Mouse (Mus musculus) midbrain, postnatal 0 days (tissue): ENCODE measurements at regions not wholly inside any gene's neighbourhood (a gene's known extent, or its start where the extent isn't known, plus 50 kb on each side); places are given as distances from the start of the nearest gene placed in this dataset.

Experiments
- ATAC-seq: fragments of 200-750 bp; cut with Nextera tagmentation; 2 replicates; pipeline ENCODE4 v1.8.0; 2017; ENCODE audit warnings: moderate number of reproducible peaks, mild to moderate bottlenecking, moderate TSS enrichment, moderate library complexity; ENCODE audit not compliant: low FRiP score
- DNase-seq: peaks from one replicate; pipeline ENCODE4 v3.0.0-alpha.2; 2015; ENCODE audit warnings: low spot score
- H3K27ac ChIP-seq: fragments of 300-500 bp; sonication (generic); 2 replicates; pipeline ENCODE4 v1.5.1; 2014; ENCODE audit warnings: low read depth, mild to moderate bottlenecking, low read length, mixed read lengths
- H3K27me3 ChIP-seq: fragments of 300-500 bp; sonication (generic); 2 replicates; pipeline ENCODE4 v1.6.1; 2014; ENCODE audit warnings: low read length, control low read depth, mixed read lengths; ENCODE audit not compliant: insufficient read depth
- H3K36me3 ChIP-seq: fragments of 300-500 bp; sonication (generic); 2 replicates; pipeline ENCODE4 v1.6.1; 2014; ENCODE audit warnings: low read length, control low read depth, mixed read lengths; ENCODE audit not compliant: insufficient read depth
- H3K4me1 ChIP-seq: fragments of 300-500 bp; sonication (generic); 2 replicates; pipeline ENCODE4 v1.6.1; 2014; ENCODE audit warnings: mild to moderate bottlenecking, control low read depth, antibody characterized with exemption, low read length, mixed read lengths; ENCODE audit not compliant: insufficient read depth
- H3K4me2 ChIP-seq: fragments of 300-500 bp; sonication (generic); 2 replicates; pipeline ENCODE4 v1.6.1; 2014; ENCODE audit warnings: low read depth, mild to moderate bottlenecking, low read length, mixed read lengths; ENCODE audit not compliant: poor library complexity, severe bottlenecking
- H3K4me3 ChIP-seq: fragments of 300-500 bp; sonication (generic); 2 replicates; pipeline ENCODE4 v1.5.1; 2014; ENCODE audit warnings: low read depth, mild to moderate bottlenecking, low read length, moderate library complexity
- H3K9ac ChIP-seq: fragments of 300-500 bp; sonication (generic); replicated peaks from 2 replicates; pipeline ENCODE4 v1.6.1; 2014; ENCODE audit warnings: mild to moderate bottlenecking, low read length, moderate library complexity, mixed read lengths; ENCODE audit not compliant: poor library complexity, severe bottlenecking
- H3K9me3 ChIP-seq: fragments of 300-500 bp; sonication (generic); 2 replicates; pipeline ENCODE4 v1.6.1; 2016; ENCODE audit warnings: low read length, control low read depth
- CTCF ChIP-seq: IDR thresholded peaks from 2 replicates; pipeline ENCODE4 v1.5.1; 2016; ENCODE audit warnings: antibody characterized with exemption, mild to moderate bottlenecking
- WGBS: fragments of 180-500 bp; shearing (Covaris S2); extraction: QIAGEN DNeasy Blood & Tissue Kit; methylation state at CpG from one replicate; pipeline ENCODE4 v1.1.7; 2014; 5-methylcytosine and 5-hydroxymethylcytosine counted together

DNA sequence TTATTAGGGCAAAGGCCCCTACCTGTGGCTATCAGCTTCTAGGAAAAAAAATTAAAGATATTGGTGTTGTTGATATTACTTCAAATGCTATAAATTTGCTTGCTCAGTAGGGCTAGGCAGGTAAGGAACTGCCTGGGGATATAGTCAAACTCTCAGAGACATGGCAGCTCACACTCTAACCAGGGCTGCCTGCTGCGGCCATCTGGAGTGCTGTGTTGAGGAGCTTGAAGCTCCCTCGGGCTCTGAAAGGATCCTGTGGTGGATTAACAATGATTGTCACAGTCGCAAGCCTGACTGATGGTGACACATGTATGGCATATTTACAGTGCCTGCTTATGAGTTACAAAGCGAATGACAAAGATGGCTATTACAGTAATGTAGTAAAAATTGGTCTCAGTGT lies 64.2 kb upstream of the Camk1g start:
- H3K4me2 ChIP-seq, result no peak overlapping the region
- H3K36me3 ChIP-seq, result no peaks in the 10 kb centered on the region
- no peak for ATAC-seq
- H3K4me1 ChIP-seq, result peaks cover 5% of the 10 kb centered on the region; the same call in 1 of the 2 replicates
- peak; percentile 29 for DNase-seq
- TF ChIP-seq CTCF, result no peak
- H3K27me3 ChIP-seq, result no peaks in the 10 kb centered on the region
- no peak overlapping the region for H3K27ac ChIP-seq
- no peaks in the 10 kb centered on the region for H3K9me3 ChIP-seq
- H3K9ac ChIP-seq, result no peak overlapping the region
- no peak overlapping the region for H3K4me3 ChIP-seq
- WGBS, result 43% methylated on average over 4 of the region's 4 CpGs

DNA sequence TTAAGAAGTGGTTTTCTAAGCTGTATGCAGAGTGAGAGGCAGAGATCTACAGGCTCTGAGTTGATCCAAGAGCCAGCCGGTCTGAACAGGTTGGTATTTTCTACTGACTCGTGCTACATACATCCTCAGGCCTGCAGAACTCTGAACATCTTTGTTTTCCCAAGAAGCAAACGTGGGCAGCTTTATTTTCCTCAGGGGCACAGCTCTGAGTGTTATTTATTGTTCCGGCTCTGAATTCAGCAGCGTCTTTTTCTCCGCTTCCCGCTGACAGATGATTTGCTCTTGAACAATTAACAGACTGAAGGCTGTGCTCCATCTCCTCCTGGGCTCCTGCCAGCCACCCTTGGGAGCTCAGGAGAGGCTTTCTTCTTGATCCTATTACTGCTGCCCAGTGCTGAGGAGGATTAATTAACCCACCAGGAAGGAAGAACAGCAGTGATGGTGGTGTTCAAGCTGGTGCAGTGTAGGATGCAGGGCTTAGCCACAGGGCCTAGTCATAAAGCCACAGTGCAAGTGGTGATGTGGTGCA lies 63.5 kb upstream of the Camk1g start:
- peak; percentile 74 for DNase-seq
- Histone ChIP-seq H3K27ac (0 out of 2 replicates have a peak overlapping the region, but pooled peaks have one; percentile 28), H3K4me1 (peaks cover 5% of the 10 kb centered on the region; the same call in 1 of the 2 replicates), H3K9ac (no peak overlapping the region), H3K27me3 (no peaks in the 10 kb centered on the region), H3K4me3 (no peak overlapping the region), H3K9me3 (no peaks in the 10 kb centered on the region), H3K36me3 (no peaks in the 10 kb centered on the region), H3K4me2 (no peak overlapping the region)
- WGBS, result 9% methylated on average over 7 of the region's 7 CpGs
- 0 out of 2 replicates have a peak, but pooled peaks have one; percentile 58 for ATAC-seq
- no peak for TF ChIP-seq CTCF

DNA sequence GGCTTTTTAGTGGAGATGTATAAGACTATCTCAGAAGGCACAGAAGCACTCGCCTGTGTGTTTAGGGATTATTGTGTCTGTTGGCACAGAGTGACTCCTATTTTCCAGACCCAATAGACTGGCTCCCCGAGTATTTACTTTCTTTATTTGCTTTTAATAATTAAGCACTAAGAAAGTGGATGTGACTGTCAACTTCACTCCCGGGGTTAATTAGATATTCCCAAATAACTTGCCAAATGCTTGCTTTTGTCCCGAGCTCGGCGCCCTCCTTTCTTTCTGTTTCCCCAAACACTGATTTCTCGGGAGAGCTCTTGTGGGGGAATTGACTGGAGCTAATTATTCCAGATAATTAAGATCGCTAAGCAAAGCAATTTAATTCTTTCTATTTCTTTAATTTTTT lies 60.1 kb upstream of the Camk1g start:
- ATAC-seq (no peak), DNase-seq (peak; percentile 31)
- H3K36me3 ChIP-seq, result no peaks in the 10 kb centered on the region
- WGBS, result 40% methylated on average over 8 of the region's 8 CpGs
- no peak overlapping the region for H3K4me3 ChIP-seq
- no peak overlapping the region for H3K9ac ChIP-seq
- H3K4me2 ChIP-seq, result no peak overlapping the region
- H3K9me3 ChIP-seq, result no peaks in the 10 kb centered on the region
- H3K27ac ChIP-seq, result no peak overlapping the region
- no peaks in the 10 kb centered on the region for H3K27me3 ChIP-seq
- TF ChIP-seq CTCF, result no peak
- peaks cover 5% of the 10 kb centered on the region; the same call in 1 of the 2 replicates for H3K4me1 ChIP-seq

DNA sequence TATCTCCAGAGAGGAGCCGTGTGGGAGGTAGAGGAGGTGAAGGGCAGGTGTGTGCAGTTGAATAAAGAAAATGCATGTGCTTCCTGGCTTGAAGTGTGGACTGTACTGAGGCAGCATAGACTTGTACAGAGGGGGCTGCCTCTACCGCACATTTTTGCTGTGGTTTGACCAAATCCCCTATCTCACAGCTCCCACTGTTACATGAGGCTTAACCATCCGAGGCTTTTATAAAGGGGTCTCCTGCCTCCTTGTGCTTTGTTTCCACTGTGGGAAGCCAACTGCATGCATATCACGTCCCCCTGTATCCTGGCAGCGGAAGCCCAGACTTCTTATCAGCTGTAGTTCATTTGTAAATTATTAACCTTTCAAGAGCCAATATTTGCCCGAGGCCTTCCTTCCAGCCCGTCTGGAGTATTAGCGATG lies 53.6 kb upstream of the Camk1g start:
- Histone ChIP-seq H3K36me3 (no peaks in the 10 kb centered on the region), H3K27me3 (no peaks in the 10 kb centered on the region), H3K4me1 (peaks cover 14% of the 10 kb centered on the region), H3K4me2 (no peak overlapping the region), H3K9me3 (no peaks in the 10 kb centered on the region), H3K9ac (peak overlapping the region; percentile 36; the same call in 1 of the 2 replicates), H3K4me3 (no peak overlapping the region), H3K27ac (peak overlapping the region; percentile 57)
- peak; percentile 50 for ATAC-seq
- DNase-seq, result peak; percentile 17
- TF ChIP-seq CTCF, result no peak
- 10% methylated on average over 8 of the region's 8 CpGs for WGBS

DNA sequence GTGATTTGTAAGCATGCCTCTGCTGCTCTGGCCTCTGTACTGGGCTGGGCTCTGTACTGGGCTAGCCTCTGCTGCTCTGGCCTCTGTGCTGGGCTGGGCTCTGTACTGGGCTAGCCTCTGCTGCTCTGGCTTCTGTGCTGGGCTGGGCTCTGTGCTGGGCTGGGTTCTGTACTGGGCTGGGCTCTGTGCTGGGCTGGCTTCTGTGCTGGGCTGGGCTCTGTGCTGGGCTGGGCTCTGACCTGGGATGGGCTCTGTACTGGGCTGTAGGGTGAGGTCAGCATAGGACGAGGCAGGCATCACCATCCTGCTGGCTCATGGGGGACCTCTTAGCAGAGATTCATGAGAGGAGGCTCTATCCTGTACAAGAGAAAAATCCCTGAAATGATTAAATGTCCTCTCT lies 52.8 kb upstream of the Camk1g start:
- no peak for ATAC-seq

DNA sequence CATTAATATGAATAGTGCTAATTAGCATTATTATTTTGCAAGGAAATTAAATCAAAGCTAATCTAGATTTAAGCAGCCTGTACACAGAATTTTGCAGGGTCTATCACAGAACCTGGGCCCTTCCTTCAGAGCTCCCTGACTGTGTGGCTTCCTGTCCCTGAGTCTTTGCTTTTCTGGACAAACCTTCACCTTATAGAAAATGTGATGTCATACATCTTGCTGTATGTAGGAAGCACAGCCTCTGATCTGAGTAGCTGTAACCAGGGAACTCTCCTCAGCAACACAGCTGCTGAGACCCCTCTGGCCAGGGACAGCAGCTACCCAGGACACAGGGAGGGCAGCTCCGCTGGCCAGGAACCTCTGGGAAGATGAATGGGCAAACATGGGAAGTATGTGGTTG lies 51.7 kb upstream of the Camk1g start:
- Histone ChIP-seq H3K4me3 (no peak overlapping the region), H3K27me3 (no peaks in the 10 kb centered on the region), H3K36me3 (no peaks in the 10 kb centered on the region), H3K9ac (no peak overlapping the region), H3K4me1 (peaks cover 19% of the 10 kb centered on the region), H3K27ac (no peak overlapping the region), H3K4me2 (no peak overlapping the region), H3K9me3 (no peaks in the 10 kb centered on the region)
- no peak for TF ChIP-seq CTCF
- DNase-seq (no peak), ATAC-seq (no peak)
- 96% methylated on average over 1 of the region's 1 CpGs for WGBS

More for the DNA sequence above, 52.8 kb upstream of the Camk1g start:
- WGBS, result 50% methylated on average over 1 of the region's 1 CpGs
- Histone ChIP-seq H3K4me1 (peaks cover 19% of the 10 kb centered on the region), H3K9ac (no peak overlapping the region), H3K9me3 (no peaks in the 10 kb centered on the region), H3K27me3 (no peaks in the 10 kb centered on the region), H3K4me2 (no peak overlapping the region), H3K27ac (no peak overlapping the region), H3K4me3 (no peak overlapping the region), H3K36me3 (no peaks in the 10 kb centered on the region)
- DNase-seq, result no peak
- TF ChIP-seq CTCF, result no peak
